Mouse (Mus musculus): ENCODE measurements at regions not wholly inside any gene's neighbourhood (a gene's known extent, or its start where the extent isn't known, plus 50 kb on each side); places are given as distances from the start of the nearest gene placed in this dataset.

- TF ChIP-seq POLR2A (IDR thresholded peaks at IDR 0.05; ENCODE audit: low read depth, low read length) (no peak), CTCF (IDR thresholded peaks at IDR 0.05; ENCODE audit: extremely low read depth, insufficient read length, insufficient replicate concordance, low read depth, low read length) (no peak)
These were observed 99.6 kb downstream of the Inhbb start for GRCm38 (mm10) chr1:119322279-119322995.
